Mouse (Mus musculus): ENCODE measurements around the gene Apba1.
A peak's percentile ranks its signal among the peaks of the same experiment; 100 is the strongest.

Gene Apba1

GRCm38 (mm10) chr19:23980598-23980997 lies 221.9 kb downstream of the Apba1 start:
- peak; percentile 66 for DNase-seq

GRCm38 (mm10) chr19:23984186-23984585 lies 225.5 kb downstream of the Apba1 start:
- DNase-seq, result no peak

DNA sequence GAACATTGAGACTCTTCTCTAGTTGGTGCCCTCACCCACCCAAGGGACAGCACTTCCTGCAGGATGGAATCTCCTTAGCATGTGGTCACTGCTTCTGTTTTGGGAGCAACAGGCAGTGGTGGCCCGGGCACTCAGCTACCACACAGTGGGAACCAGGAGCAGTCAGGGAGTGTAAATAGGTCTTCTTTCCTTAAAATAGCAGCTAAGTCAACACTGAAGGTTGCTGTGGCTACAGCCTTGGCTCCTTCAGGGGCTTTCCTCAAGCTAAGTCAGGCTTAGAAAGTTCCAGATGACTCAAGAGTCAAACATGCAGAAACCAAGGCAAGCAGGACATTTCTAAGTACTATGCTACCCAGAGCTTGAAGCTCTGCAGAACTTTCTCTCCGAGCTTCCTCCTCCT lies 228.6 kb downstream of the Apba1 start:
- DNase-seq, result no peak

- DNase-seq, result no peak
These were observed 229.5 kb downstream of the Apba1 start for GRCm38 (mm10) chr19:23988166-23988565.

DNA sequence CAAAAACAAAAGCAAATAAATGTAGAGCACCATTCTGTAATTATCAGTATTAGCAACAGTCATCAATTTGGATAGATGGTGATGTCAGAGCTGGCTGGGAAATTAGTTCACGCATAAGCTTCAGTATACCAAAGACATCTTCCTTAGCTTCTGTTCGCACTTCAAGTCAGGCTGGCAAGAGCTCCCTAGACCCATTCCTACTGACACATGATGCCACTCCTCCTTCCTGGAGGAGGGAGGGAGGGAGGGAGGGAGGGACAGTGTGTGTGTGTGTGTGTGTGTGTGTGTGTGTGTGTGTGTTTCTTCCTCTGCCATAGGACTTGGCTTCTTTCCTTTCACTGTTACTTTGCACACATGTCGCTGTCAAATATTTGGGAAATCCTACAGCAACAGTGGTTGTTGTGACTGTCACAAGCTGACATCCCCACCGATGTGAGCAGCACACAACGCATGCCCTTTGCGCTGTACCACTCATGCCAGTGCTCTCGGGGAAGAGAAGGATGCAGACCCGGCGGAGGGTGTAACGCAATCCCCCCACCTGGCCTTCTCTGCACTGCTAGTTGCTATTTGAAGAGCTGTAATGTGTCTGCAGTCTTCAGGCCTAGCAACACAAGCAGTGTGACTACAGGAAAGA lies 237.2 kb downstream of the Apba1 start:
- no peak for DNase-seq

Data from layer of hippocampus, adult 9-11 months (tissue).